Mouse (Mus musculus) testis, adult 2 months (tissue): ENCODE measurements at regions not wholly inside any gene's neighbourhood (a gene's known extent, or its start where the extent isn't known, plus 50 kb on each side); places are given as distances from the start of the nearest gene placed in this dataset.

Source experiments
- CTCF ChIP-seq: fragments of 200-500 bp; IDR thresholded peaks from 2 replicates; pipeline ENCODE4 v1.5.1; 2012; ENCODE audit warnings: low read depth, mild to moderate bottlenecking, inconsistent platforms, low read length, moderate library complexity; ENCODE audit not compliant: control insufficient read depth, insufficient read depth, insufficient replicate concordance
- POLR2A ChIP-seq: fragments of 200-500 bp; IDR thresholded peaks from 2 replicates; pipeline ENCODE4 v1.6.1; 2012; ENCODE audit warnings: low read depth, mild to moderate bottlenecking, inconsistent platforms, low read length, moderate library complexity; ENCODE audit not compliant: control insufficient read depth

DNA sequence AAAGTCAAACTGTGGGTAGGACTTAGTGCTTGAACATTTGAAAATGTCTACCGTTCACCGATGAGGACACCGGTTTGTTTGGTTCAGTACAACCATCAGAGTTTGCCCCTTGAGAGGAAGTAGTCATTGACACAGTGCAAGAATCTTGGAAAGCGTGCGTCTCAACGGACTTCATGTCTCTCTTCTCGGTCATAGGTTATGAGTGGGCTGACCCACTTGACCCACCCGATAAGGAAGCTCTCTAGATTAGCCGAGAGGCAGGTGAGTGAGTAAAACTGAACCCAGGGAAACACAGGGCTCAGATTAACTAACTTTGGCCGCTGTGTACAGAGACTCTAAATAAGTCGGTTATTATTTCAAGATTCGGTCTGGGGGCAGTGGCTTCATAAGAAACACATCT lies 51.9 kb upstream of the Rxylt1 start:
- no peak for TF ChIP-seq CTCF
- TF ChIP-seq POLR2A, result no peak
